Mouse (Mus musculus) E14TG2a.4 (cell line): ENCODE measurements around the gene Rnf111.

Experiments used
- H3K27me3 ChIP-seq: 2 replicates; pipeline ENCODE4 v1.6.1; 2014; ENCODE audit warnings: low read length, control low read depth; ENCODE audit not compliant: insufficient read depth
- H3K36me3 ChIP-seq: 2 replicates; pipeline ENCODE4 v1.6.1; 2014; ENCODE audit warnings: low read length, control low read depth; ENCODE audit not compliant: insufficient read depth
- H3K4me1 ChIP-seq: replicated peaks from 2 replicates; pipeline ENCODE4 v1.6.1; 2014; ENCODE audit warnings: low read depth, low read length, control low read depth
- H3K4me3 ChIP-seq: replicated peaks from 2 replicates; pipeline ENCODE4 v1.5.1; 2014; ENCODE audit warnings: mild to moderate bottlenecking, low read length
- H3K9me3 ChIP-seq: 2 replicates; pipeline ENCODE4 v1.6.1; 2014; ENCODE audit warnings: low read length, control low read depth
- CTCF ChIP-seq: conservative IDR thresholded peaks from 2 replicates; pipeline ENCODE4 v1.5.1; 2014; ENCODE audit warnings: low read length
- NANOG ChIP-seq: IDR thresholded peaks from 2 replicates; pipeline ENCODE4 v1.6.1; 2014; ENCODE audit warnings: borderline replicate concordance, low read length, mixed read lengths
- POU5F1 ChIP-seq: IDR thresholded peaks from 2 replicates; pipeline ENCODE4 v1.6.1; 2014; ENCODE audit warnings: low read length, borderline replicate concordance

Gene Rnf111

DNA sequence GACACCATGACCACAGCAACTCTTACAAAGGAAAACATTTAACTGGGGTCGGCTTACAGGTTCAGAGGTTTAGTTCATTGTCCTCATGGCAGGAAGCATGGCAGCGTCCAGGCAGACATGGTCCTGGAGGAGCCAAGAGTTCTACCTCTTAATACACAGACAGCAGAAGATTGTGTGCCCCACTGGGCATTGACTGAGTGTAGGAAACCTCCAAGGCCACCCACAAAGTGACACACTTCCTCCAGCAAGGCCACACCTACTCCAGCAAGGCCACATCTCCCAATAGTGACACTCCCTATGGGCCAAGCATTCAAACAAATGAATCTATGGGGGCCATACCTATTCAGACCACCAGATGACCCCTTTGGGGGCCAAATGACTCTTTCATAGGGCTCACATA lies 107.4 kb downstream of the Rnf111 start:
- H3K9me3 ChIP-seq, result no peaks in the 10 kb centered on the region
- H3K27me3 ChIP-seq, result no peaks in the 10 kb centered on the region
- TF ChIP-seq POU5F1 (no peak), CTCF (no peak), NANOG (no peak)
- no peak overlapping the region for H3K4me3 ChIP-seq
- H3K36me3 ChIP-seq, result peaks cover 27% of the 10 kb centered on the region
- H3K4me1 ChIP-seq, result peaks cover 29% of the 10 kb centered on the region

GRCm38 (mm10) chr9:70395617-70396016 lies 107.9 kb downstream of the Rnf111 start:
- Histone ChIP-seq H3K27me3 (no peaks in the 10 kb centered on the region), H3K36me3 (peaks cover 27% of the 10 kb centered on the region)
- TF ChIP-seq NANOG (no peak), CTCF (peak; percentile 20; the same call in 1 of the 2 replicates)

DNA sequence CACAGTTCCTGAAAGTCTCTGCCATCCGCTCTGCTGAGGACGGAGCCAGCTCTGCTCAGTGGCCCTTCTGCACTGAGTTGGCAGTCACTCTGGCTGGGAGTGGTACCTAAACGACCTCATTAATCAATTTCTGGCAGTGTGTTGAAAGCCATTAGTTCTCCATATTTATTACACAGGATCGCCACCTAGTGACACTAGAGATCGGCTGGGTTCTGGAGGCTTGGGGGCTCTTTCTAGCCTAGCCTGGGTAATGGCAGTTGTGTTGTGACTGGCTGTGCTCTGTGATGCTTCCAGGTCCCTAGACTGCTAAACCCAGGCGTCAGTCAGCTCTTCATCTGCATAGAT lies 111.0 kb downstream of the Rnf111 start:
- Histone ChIP-seq H3K27me3 (no peaks in the 10 kb centered on the region), H3K36me3 (peaks cover 16% of the 10 kb centered on the region), H3K4me1 (peaks cover 24% of the 10 kb centered on the region), H3K4me3 (no peak overlapping the region), H3K9me3 (no peaks in the 10 kb centered on the region)
- peak; percentile 33 for TF ChIP-seq CTCF
- no peak for TF ChIP-seq POU5F1

More at GRCm38 (mm10) chr9:70395617-70396016, 107.9 kb downstream of the Rnf111 start:
- Histone ChIP-seq H3K4me1 (peaks cover 29% of the 10 kb centered on the region), H3K4me3 (no peak overlapping the region), H3K9me3 (no peaks in the 10 kb centered on the region)

GRCm38 (mm10) chr9:70391660-70392562 lies 111.6 kb downstream of the Rnf111 start:
- Histone ChIP-seq H3K4me1 (peaks cover 24% of the 10 kb centered on the region), H3K9me3 (no peaks in the 10 kb centered on the region), H3K27me3 (no peaks in the 10 kb centered on the region), H3K36me3 (peaks cover 17% of the 10 kb centered on the region), H3K4me3 (no peak overlapping the region)
- no peak for TF ChIP-seq CTCF
- no peak for TF ChIP-seq NANOG
- no peak for TF ChIP-seq POU5F1

DNA sequence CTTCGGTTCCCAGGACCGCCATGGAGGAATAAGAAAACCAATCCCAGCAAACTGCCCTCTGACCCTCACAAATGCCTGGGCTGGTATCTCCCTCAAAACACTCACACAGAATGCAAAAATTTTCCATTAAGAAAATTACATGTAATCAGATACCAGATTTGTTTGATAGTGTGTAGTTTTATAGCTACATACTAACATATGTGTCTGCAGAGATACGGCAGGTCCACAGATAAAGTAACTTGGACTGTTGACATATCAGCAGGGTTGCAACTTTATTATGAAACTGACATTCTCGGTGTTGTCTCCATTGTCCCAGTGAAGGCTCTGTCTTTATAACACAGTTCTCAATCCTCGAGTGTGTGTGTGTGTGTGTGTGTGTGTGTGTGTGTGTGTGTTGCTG lies 112.5 kb downstream of the Rnf111 start:
- Histone ChIP-seq H3K36me3 (peaks cover 10% of the 10 kb centered on the region), H3K9me3 (no peaks in the 10 kb centered on the region), H3K4me1 (peaks cover 22% of the 10 kb centered on the region), H3K27me3 (no peaks in the 10 kb centered on the region), H3K4me3 (no peak overlapping the region)
- TF ChIP-seq NANOG (no peak), CTCF (no peak), POU5F1 (no peak)

- Histone ChIP-seq H3K9me3 (no peaks in the 10 kb centered on the region), H3K4me3 (no peak overlapping the region), H3K27me3 (no peaks in the 10 kb centered on the region), H3K36me3 (peaks cover 17% of the 10 kb centered on the region), H3K4me1 (peaks cover 15% of the 10 kb centered on the region)
- TF ChIP-seq CTCF, result no peak
- TF ChIP-seq POU5F1, result no peak
- no peak for TF ChIP-seq NANOG
Observed at GRCm38 (mm10) chr9:70389548-70389947, 114.0 kb downstream of the Rnf111 start.

DNA sequence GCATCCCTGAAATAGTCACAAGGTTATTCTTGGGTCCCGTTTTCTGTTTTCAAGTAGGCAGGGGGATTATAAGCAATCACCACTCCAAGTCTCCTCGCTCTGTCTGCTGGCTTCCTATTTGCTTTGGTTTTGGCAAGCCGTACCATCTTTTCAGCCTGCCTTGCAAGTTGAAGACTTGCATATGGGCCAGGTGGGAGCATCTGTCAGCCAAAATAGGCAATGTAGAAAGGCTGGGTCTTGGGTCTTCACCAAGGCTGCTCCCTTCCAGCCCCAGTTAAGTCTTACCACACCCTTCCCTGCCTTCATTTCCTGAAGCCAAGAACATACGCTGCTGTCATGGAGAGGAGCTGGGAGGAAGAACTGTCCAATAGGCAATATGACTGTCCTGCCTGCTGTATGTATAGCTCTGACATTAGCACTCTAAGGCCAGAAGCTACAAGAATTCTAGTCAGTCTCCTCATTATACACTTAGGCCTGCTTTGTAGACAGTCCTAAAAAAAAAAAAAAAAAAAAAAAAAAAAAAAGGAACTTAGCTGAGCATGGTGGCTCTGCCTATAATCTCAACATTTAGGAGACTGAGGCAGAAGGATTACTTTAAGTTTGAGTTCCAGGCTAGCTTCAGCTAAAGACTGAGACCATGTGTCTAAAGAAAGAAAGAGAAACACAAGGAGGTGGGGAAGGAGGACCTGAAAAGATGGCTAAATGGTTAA lies 116.0 kb downstream of the Rnf111 start:
- TF ChIP-seq CTCF (no peak), POU5F1 (no peak), NANOG (no peak)

GRCm38 (mm10) chr9:70384958-70385728 lies 118.4 kb downstream of the Rnf111 start:
- no peak for TF ChIP-seq POU5F1
- no peak for TF ChIP-seq CTCF
- no peak for TF ChIP-seq NANOG

More for the DNA sequence above, 116.0 kb downstream of the Rnf111 start:
- Histone ChIP-seq H3K27me3 (no peaks in the 10 kb centered on the region), H3K4me3 (no peak overlapping the region), H3K4me1 (peaks cover 11% of the 10 kb centered on the region), H3K9me3 (no peaks in the 10 kb centered on the region), H3K36me3 (peaks cover 24% of the 10 kb centered on the region)

More at GRCm38 (mm10) chr9:70384958-70385728, 118.4 kb downstream of the Rnf111 start:
- no peaks in the 10 kb centered on the region for H3K4me1 ChIP-seq
- H3K27me3 ChIP-seq, result no peaks in the 10 kb centered on the region
- H3K36me3 ChIP-seq, result peaks cover 35% of the 10 kb centered on the region
- H3K9me3 ChIP-seq, result no peaks in the 10 kb centered on the region
- no peak overlapping the region for H3K4me3 ChIP-seq
